Mouse (Mus musculus): ENCODE measurements around the gene Hoxa3.

- no peak for TF ChIP-seq CTCF (IDR thresholded peaks at IDR 0.05; ENCODE audit: insufficient read depth, low read length)
- TF ChIP-seq POLR2A (IDR thresholded peaks at IDR 0.05; ENCODE audit: borderline replicate concordance, extremely low read depth, low read depth, low read length): no peak
These were observed 29.6 kb downstream of the Hoxa3 start for GRCm38 (mm10) chr6:52183311-52184080.

All from lung, adult 2 months (tissue).